Mouse (Mus musculus) heart, postnatal 36 days (tissue): Measurements from ENCODE around the gene Olfr566. TPM values are rescaled to one million over a fixed set of nuclear protein-coding genes. Genes with fewer than 3 reads are reported as not detected.

Experiments used
- DNase-seq, 2 experiments: peaks; one replicate each; pipeline ENCODE4 v3.0.0; 2021 to 2022
- intact Hi-C: fragments of 180-260 bp; cut with DNase I; formaldehyde crosslinking; loops from one replicate; pipeline ENCODE4 v1.15.1; 2025
- total RNA-seq, 2 experiments: library from RNA; stranded (reverse); gene quantifications; 2 replicates each; pipeline ENCODE4 v1.2.3; 2021

The Olfr566 gene
- total RNA-seq = not detected

DNA sequence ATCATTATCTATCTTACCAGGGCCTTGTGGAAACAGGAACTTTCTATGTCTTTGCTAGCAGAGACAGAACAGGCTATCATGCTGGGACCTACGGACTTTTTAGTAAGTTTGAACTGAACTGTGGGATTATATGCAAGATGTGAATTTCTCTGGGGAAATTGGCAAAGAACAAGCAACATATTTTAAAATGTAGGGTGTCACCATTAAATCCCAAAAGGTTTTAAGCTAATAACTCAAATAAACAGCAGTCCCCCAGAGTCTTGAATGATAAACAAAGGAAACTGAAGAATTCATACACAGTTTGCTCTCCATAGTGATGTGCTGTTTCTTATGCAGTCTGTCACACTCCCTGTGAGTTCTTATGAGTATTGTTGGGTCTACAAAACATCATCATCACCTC is at the start of gene Olfr566:
Gene Olfr566, minus strand, starts transcription at position 101 of the 400 bp plus-strand sequence.
- intact Hi-C loops = no loop called here
- DNase-seq = no peak

GRCm38 (mm10) chr7:102890782-102891181 is 32.2 kb upstream of the Olfr566 start, which contains the start of gene Olfr569:
Olfr569 (minus strand) TSS chr7:102890882.
- DNase-seq = no peak
- intact Hi-C loops = no loop called here

GRCm38 (mm10) chr7:102876822-102877221 is 18.3 kb upstream of the Olfr566 start, which contains the start of gene Olfr568:
Olfr568 (plus strand) TSS chr7:102877122.
- intact Hi-C loops = no loop called here
- DNase-seq = no peak

- DNase-seq = no peak
- intact Hi-C loops = no loop called here
These were observed 2.8 kb downstream of the Olfr566 start for GRCm38 (mm10) chr7:102855807-102856206.

Other genes with a start within 250 kb of the Olfr566 start
- gene Olfr553, start 240.5 kb downstream of the Olfr566 start, total RNA-seq = not detected
- gene Olfr554, start 220.3 kb downstream of the Olfr566 start, total RNA-seq = not detected
- not detected for gene Olfr555, start 199.9 kb downstream of the Olfr566 start, total RNA-seq
- gene Olfr556, start 193.9 kb downstream of the Olfr566 start, total RNA-seq = not detected
- gene Trim68, start 171.4 kb downstream of the Olfr566 start, total RNA-seq = 1 to 10 TPM; 7.7 to 8.4 TPM
- not detected for gene Olfr557, start 162.9 kb downstream of the Olfr566 start, total RNA-seq
- gene Olfr558, start 156.6 kb downstream of the Olfr566 start, total RNA-seq = 1 to 10 TPM; 2.5 to 3.0 TPM
- gene Olfr33, start 139.7 kb downstream of the Olfr566 start, total RNA-seq = not detected
- gene Olfr559, start 131.3 kb downstream of the Olfr566 start, total RNA-seq = not detected
- not detected for gene Olfr560, start 99.4 kb downstream of the Olfr566 start, total RNA-seq
- gene Olfr78, start 99.3 kb downstream of the Olfr566 start, total RNA-seq = under 1 TPM; 0.28 to 0.68 TPM
- gene Olfr561, start 87.5 kb downstream of the Olfr566 start, total RNA-seq = not detected
- not detected for gene Olfr564, start 55.3 kb downstream of the Olfr566 start, total RNA-seq
- not detected for gene Olfr568, start 18.4 kb upstream of the Olfr566 start, total RNA-seq
- not detected for gene Olfr569, start 32.1 kb upstream of the Olfr566 start, total RNA-seq
- gene Olfr570, start 35.8 kb upstream of the Olfr566 start, total RNA-seq = not detected
- not detected for gene Olfr571, start 58.8 kb upstream of the Olfr566 start, total RNA-seq
- gene Olfr572, start 65.6 kb upstream of the Olfr566 start, total RNA-seq = not detected
- not detected for gene Olfr573-ps1, start 83.8 kb upstream of the Olfr566 start, total RNA-seq
- gene Olfr574, start 89.7 kb upstream of the Olfr566 start, total RNA-seq = not detected
- gene Olfr575, start 100.0 kb upstream of the Olfr566 start, total RNA-seq = not detected
- not detected for gene Olfr576, start 103.9 kb upstream of the Olfr566 start, total RNA-seq
- gene Olfr577, start 117.2 kb upstream of the Olfr566 start, total RNA-seq = not detected
- gene Olfr578, start 130.6 kb upstream of the Olfr566 start, total RNA-seq = not detected
- gene Olfr582, start 179.3 kb upstream of the Olfr566 start, total RNA-seq = not detected
- gene Olfr583, start 192.5 kb upstream of the Olfr566 start, total RNA-seq = not detected
- gene Olfr584, start 223.1 kb upstream of the Olfr566 start, total RNA-seq = not detected
- not detected for gene Olfr585, start 239.0 kb upstream of the Olfr566 start, total RNA-seq